Comparison of ENCODE assay signal across 15 mouse cellular contexts in the genomic region with DNA sequence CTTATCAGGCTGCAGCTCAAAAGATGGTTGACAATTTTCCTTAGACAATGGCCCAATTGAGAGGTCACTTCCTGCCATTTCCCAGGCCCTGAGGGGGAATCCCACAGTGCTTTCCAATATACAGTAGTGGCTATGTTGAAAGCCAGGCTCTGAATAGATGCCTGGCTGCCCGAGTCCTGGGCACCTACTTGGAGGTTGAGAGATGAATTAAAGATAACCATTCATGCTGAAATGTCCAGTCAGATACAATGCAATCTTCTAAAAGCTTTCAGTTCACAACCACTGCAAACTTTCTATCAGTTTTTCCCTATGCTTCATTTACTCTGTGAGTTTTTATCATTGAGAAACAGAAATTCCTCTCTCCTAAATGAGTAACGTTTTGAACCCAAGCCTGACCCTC.
"Had no signal": no experiment of that assay in that cellular context is flagged by ENCODE, and none has a peak within 500 bp of the region (broad histone marks: within the 10 kb centered on the region; RNA-seq: fewer than 3 reads in every experiment).

No protein-coding gene starts in this region.

- H3K27ac ChIP-seq: kidney, postnatal 0 days; layer of hippocampus, adult 2 months; limb, embryonic 10.5 days; midbrain, embryonic 15.5 days; neural tube, embryonic 13.5 days had no signal

- H3K9me3 ChIP-seq: limb, embryonic 10.5 days; midbrain, embryonic 15.5 days; neural tube, embryonic 13.5 days had no signal

- ATAC-seq: intestine, postnatal 0 days; midbrain, embryonic 15.5 days had no signal

- H3K4me3 ChIP-seq: layer of hippocampus, adult 2 months; limb, embryonic 10.5 days; midbrain, embryonic 15.5 days; neural tube, embryonic 13.5 days had no signal

- H3K27me3 ChIP-seq: midbrain, embryonic 15.5 days; neural tube, embryonic 13.5 days had no signal

- H3K9ac ChIP-seq: midbrain, embryonic 15.5 days; neural tube, embryonic 13.5 days had no signal

- DNase-seq: kidney, adult 8-10 months; kidney, postnatal 36 days; lung, adult 18-20 months; retina, postnatal 1 day; right cerebral cortex, postnatal 4 days; spleen, adult 18-20 months; thymus, adult 18-20 months; thymus, postnatal 14 days had no signal

- H3K4me2 ChIP-seq: midbrain, embryonic 11.5 days; midbrain, embryonic 15.5 days; neural tube, embryonic 13.5 days had no signal

- H3K36me3 ChIP-seq: limb, embryonic 10.5 days; midbrain, embryonic 15.5 days; neural tube, embryonic 13.5 days had no signal

- H3K4me1 ChIP-seq: limb, embryonic 10.5 days; midbrain, embryonic 15.5 days; neural tube, embryonic 13.5 days had no signal
